Mouse (Mus musculus) liver, embryonic 13.5 days (tissue): Measurements from ENCODE around the gene Grm8. TPM values are rescaled to one million over a fixed set of nuclear protein-coding genes. Genes with fewer than 3 reads are reported as not detected.

ENCODE experiments used
- ATAC-seq: fragments of 200-750 bp; cut with Nextera tagmentation; 2 replicates; pipeline ENCODE4 v1.8.0; 2017; ENCODE audit warnings: low read depth, mild to moderate bottlenecking, moderate number of reproducible peaks, moderate library complexity
- DNase-seq: peaks from one replicate; pipeline ENCODE4 v3.0.0; 2022
- H3K27ac ChIP-seq: fragments of 300-500 bp; sonication (generic); 2 replicates; pipeline ENCODE4 v1.5.1; 2015; ENCODE audit warnings: moderate library complexity, mild to moderate bottlenecking, inconsistent platforms
- H3K27me3 ChIP-seq: fragments of 300-500 bp; sonication (generic); 2 replicates; pipeline ENCODE4 v1.6.1; 2015; ENCODE audit warnings: mild to moderate bottlenecking, inconsistent platforms
- H3K36me3 ChIP-seq: fragments of 300-500 bp; sonication (generic); 2 replicates; pipeline ENCODE4 v1.6.1; 2015; ENCODE audit warnings: mild to moderate bottlenecking, inconsistent platforms
- H3K4me1 ChIP-seq: fragments of 300-500 bp; sonication (generic); replicated peaks from 2 replicates; pipeline ENCODE4 v1.6.1; 2015; ENCODE audit warnings: inconsistent platforms
- H3K4me2 ChIP-seq: fragments of 300-500 bp; sonication (generic); 2 replicates; pipeline ENCODE4 v1.6.1; 2015; ENCODE audit warnings: inconsistent platforms, mild to moderate bottlenecking, moderate library complexity
- H3K4me3 ChIP-seq: fragments of 300-500 bp; sonication (generic); replicated peaks from 2 replicates; pipeline ENCODE4 v1.5.1; 2015; ENCODE audit warnings: mild to moderate bottlenecking, inconsistent platforms
- H3K9ac ChIP-seq: fragments of 300-500 bp; sonication (generic); 2 replicates; pipeline ENCODE4 v1.6.1; 2015; ENCODE audit warnings: mild to moderate bottlenecking, inconsistent platforms
- H3K9me3 ChIP-seq: fragments of 300-500 bp; sonication (generic); replicated peaks from 2 replicates; pipeline ENCODE4 v1.6.1; 2016; ENCODE audit warnings: inconsistent platforms
- WGBS: fragments of 180-500 bp; shearing (Covaris S2); methylation state at CpG from one replicate; pipeline ENCODE4 v1.1.7; 2015; ENCODE audit not compliant: insufficient replicate concordance; 5-methylcytosine and 5-hydroxymethylcytosine counted together
- polyA plus RNA-seq: library from polyadenylated mRNA; unstranded; fragments of >200 nt; fragmentation: Nextera tagmentation; extraction: Ambion mirVana; gene quantifications from 2 replicates; pipeline ENCODE4 v1.2.1, GENCODE M21; 2015

Gene Grm8
- polyA plus RNA-seq, 1 experiment from 2014 or later = 0.05 TPM

GRCm38 (mm10) chr6:27346311-27346710 lies 788.7 kb downstream of the Grm8 start:
- Histone ChIP-seq H3K36me3 (no peaks in the 10 kb centered on the region), H3K9ac (no peak overlapping the region), H3K4me2 (no peak overlapping the region), H3K4me1 (peaks cover 12% of the 10 kb centered on the region; the same call in 1 of the 2 replicates), H3K27ac (no peak overlapping the region), H3K9me3 (no peaks in the 10 kb centered on the region), H3K4me3 (no peak overlapping the region), H3K27me3 (no peaks in the 10 kb centered on the region)
- ATAC-seq (no peak), DNase-seq (no peak)
- WGBS = 33% methylated on average over 1 of the region's 1 CpGs

GRCm38 (mm10) chr6:27340131-27340530 lies 794.8 kb downstream of the Grm8 start:
- Histone ChIP-seq H3K4me1 (no peaks in the 10 kb centered on the region), H3K27ac (no peak overlapping the region), H3K9ac (no peak overlapping the region), H3K4me3 (no peak overlapping the region), H3K36me3 (no peaks in the 10 kb centered on the region), H3K4me2 (no peak overlapping the region), H3K27me3 (no peaks in the 10 kb centered on the region), H3K9me3 (no peaks in the 10 kb centered on the region)
- DNase-seq (no peak), ATAC-seq (no peak)
- 62% methylated on average over 4 of the region's 4 CpGs for WGBS

- ATAC-seq (no peak), DNase-seq (no peak)
- Histone ChIP-seq H3K27ac (no peak overlapping the region), H3K9ac (no peak overlapping the region), H3K36me3 (no peaks in the 10 kb centered on the region), H3K9me3 (no peaks in the 10 kb centered on the region), H3K4me3 (no peak overlapping the region), H3K4me2 (no peak overlapping the region), H3K27me3 (no peaks in the 10 kb centered on the region), H3K4me1 (no peaks in the 10 kb centered on the region)
- 30% methylated on average over 1 of the region's 1 CpGs for WGBS
Measured at GRCm38 (mm10) chr6:27318575-27318974, 816.4 kb downstream of the Grm8 start.

- no peak for ATAC-seq
- Histone ChIP-seq H3K4me2 (no peak overlapping the region), H3K9ac (no peak overlapping the region), H3K27ac (no peak overlapping the region), H3K36me3 (no peaks in the 10 kb centered on the region), H3K4me3 (no peak overlapping the region), H3K9me3 (no peaks in the 10 kb centered on the region), H3K27me3 (no peaks in the 10 kb centered on the region), H3K4me1 (no peaks in the 10 kb centered on the region)
- WGBS = 51% methylated on average over 3 of the region's 3 CpGs
- DNase-seq = no peak
Measured at GRCm38 (mm10) chr6:27317422-27317821, 817.6 kb downstream of the Grm8 start.

- H3K27ac ChIP-seq = no peak overlapping the region
- H3K4me3 ChIP-seq = no peak overlapping the region
- DNase-seq = no peak
- ATAC-seq = no peak
- no peak overlapping the region for H3K4me2 ChIP-seq
- H3K4me1 ChIP-seq = no peaks in the 10 kb centered on the region
- no peaks in the 10 kb centered on the region for H3K27me3 ChIP-seq
- 55% methylated on average over 1 of the region's 1 CpGs for WGBS
- no peaks in the 10 kb centered on the region for H3K36me3 ChIP-seq
- H3K9me3 ChIP-seq = no peaks in the 10 kb centered on the region
- H3K9ac ChIP-seq = no peak overlapping the region
Measured at GRCm38 (mm10) chr6:27316018-27316417, 819.0 kb downstream of the Grm8 start.

GRCm38 (mm10) chr6:27314273-27315009 lies 820.5 kb downstream of the Grm8 start:
- 72% methylated on average over 5 of the region's 5 CpGs for WGBS
- Histone ChIP-seq H3K36me3 (no peaks in the 10 kb centered on the region), H3K27ac (no peak overlapping the region), H3K27me3 (no peaks in the 10 kb centered on the region), H3K9me3 (no peaks in the 10 kb centered on the region), H3K4me2 (no peak overlapping the region), H3K4me1 (no peaks in the 10 kb centered on the region), H3K9ac (no peak overlapping the region), H3K4me3 (no peak overlapping the region)
- DNase-seq (no peak), ATAC-seq (no peak)

GRCm38 (mm10) chr6:27310401-27310800 lies 824.6 kb downstream of the Grm8 start:
- Histone ChIP-seq H3K4me1 (no peaks in the 10 kb centered on the region), H3K9me3 (no peaks in the 10 kb centered on the region), H3K27ac (no peak overlapping the region), H3K27me3 (no peaks in the 10 kb centered on the region), H3K4me2 (no peak overlapping the region), H3K9ac (no peak overlapping the region), H3K4me3 (no peak overlapping the region), H3K36me3 (no peaks in the 10 kb centered on the region)
- no peak for DNase-seq
- ATAC-seq = no peak

- 51% methylated on average over 2 of the region's 2 CpGs for whole genome bisulfite sequencing
- Histone ChIP-seq H3K9me3 (no peaks in the 10 kb centered on the region), H3K4me2 (no peak overlapping the region), H3K27me3 (no peaks in the 10 kb centered on the region), H3K4me3 (no peak overlapping the region), H3K36me3 (no peaks in the 10 kb centered on the region), H3K4me1 (no peaks in the 10 kb centered on the region), H3K9ac (no peak overlapping the region), H3K27ac (no peak overlapping the region)
- ATAC-seq (no peak), DNase-seq (no peak)
Measured at GRCm38 (mm10) chr6:27305351-27305750, 829.6 kb downstream of the Grm8 start.

- ATAC-seq (no peak), DNase-seq (no peak)
- Histone ChIP-seq H3K27me3 (no peaks in the 10 kb centered on the region), H3K9me3 (no peaks in the 10 kb centered on the region), H3K4me2 (no peak overlapping the region), H3K4me3 (no peak overlapping the region), H3K9ac (no peak overlapping the region), H3K36me3 (no peaks in the 10 kb centered on the region), H3K27ac (no peak overlapping the region), H3K4me1 (no peaks in the 10 kb centered on the region)
Measured at GRCm38 (mm10) chr6:27264972-27265371, 870.0 kb downstream of the Grm8 start.

GRCm38 (mm10) chr6:27262611-27263010 lies 872.4 kb downstream of the Grm8 start:
- no peak for DNase-seq
- no peaks in the 10 kb centered on the region for H3K36me3 ChIP-seq
- no peak overlapping the region for H3K9ac ChIP-seq
- no peak for ATAC-seq
- H3K27me3 ChIP-seq = no peaks in the 10 kb centered on the region
- no peak overlapping the region for H3K4me3 ChIP-seq
- H3K9me3 ChIP-seq = no peaks in the 10 kb centered on the region
- H3K4me1 ChIP-seq = no peaks in the 10 kb centered on the region
- H3K27ac ChIP-seq = no peak overlapping the region
- no peak overlapping the region for H3K4me2 ChIP-seq

GRCm38 (mm10) chr6:27240416-27240815 lies 894.6 kb downstream of the Grm8 start:
- DNase-seq (no peak), ATAC-seq (no peak)
- no peaks in the 10 kb centered on the region for H3K4me1 ChIP-seq

GRCm38 (mm10) chr6:27239968-27240367 lies 895.0 kb downstream of the Grm8 start:
- Histone ChIP-seq H3K36me3 (no peaks in the 10 kb centered on the region), H3K9me3 (no peaks in the 10 kb centered on the region), H3K27me3 (no peaks in the 10 kb centered on the region), H3K4me1 (no peaks in the 10 kb centered on the region), H3K4me2 (no peak overlapping the region), H3K4me3 (no peak overlapping the region), H3K9ac (no peak overlapping the region), H3K27ac (no peak overlapping the region)
- ATAC-seq = no peak
- DNase-seq = no peak
- WGBS = 46% methylated on average over 2 of the region's 2 CpGs

More at GRCm38 (mm10) chr6:27240416-27240815, 894.6 kb downstream of the Grm8 start:
- Histone ChIP-seq H3K9me3 (no peaks in the 10 kb centered on the region), H3K4me2 (no peak overlapping the region), H3K9ac (no peak overlapping the region), H3K36me3 (no peaks in the 10 kb centered on the region), H3K4me3 (no peak overlapping the region), H3K27me3 (no peaks in the 10 kb centered on the region), H3K27ac (no peak overlapping the region)
